Mouse (Mus musculus): ENCODE measurements at regions not wholly inside any gene's neighbourhood (a gene's known extent, or its start where the extent isn't known, plus 50 kb on each side); places are given as distances from the start of the nearest gene placed in this dataset.

- TF ChIP-seq CTCF (IDR thresholded peaks at IDR 0.05; ENCODE audit: borderline replicate concordance, control insufficient read depth, extremely low read depth, insufficient read depth, low read length, poor library complexity) (no peak), POLR2A (IDR thresholded peaks at IDR 0.05; ENCODE audit: control insufficient read depth, extremely low read depth, insufficient read depth, low read length, poor library complexity) (no peak)
These were observed 252.1 kb upstream of the Gadl1 start for GRCm38 (mm10) chr9:115656994-115657713.
